Mouse (Mus musculus): ENCODE results near the gene Nudcd3.
"Not testable (repeated sequence)": the region's sequence is repeated elsewhere in the genome, so short reads cannot be mapped to it uniquely, and the experiment has no call there.

The Nudcd3 gene

GRCm38 (mm10) chr11:6120001-6120400, 80.2 kb downstream of the Nudcd3 start:
- DNase-seq: no peak

GRCm38 (mm10) chr11:6119312-6119711, 80.9 kb downstream of the Nudcd3 start:
- peak; percentile 78 for DNase-seq

GRCm38 (mm10) chr11:6117956-6118355, 82.3 kb downstream of the Nudcd3 start:
- DNase-seq: peak; percentile 27

GRCm38 (mm10) chr11:6111734-6112484, 88.3 kb downstream of the Nudcd3 start:
- no peak for DNase-seq

- DNase-seq: peak; percentile 59
Observed at GRCm38 (mm10) chr11:6109990-6110389, 90.2 kb downstream of the Nudcd3 start.

GRCm38 (mm10) chr11:6108296-6108695, 91.9 kb downstream of the Nudcd3 start:
- no peak for DNase-seq

GRCm38 (mm10) chr11:6107722-6108121, 92.5 kb downstream of the Nudcd3 start:
- peak; percentile 38 for DNase-seq

- DNase-seq: no peak
Observed at GRCm38 (mm10) chr11:6104734-6105133, 95.5 kb downstream of the Nudcd3 start.

- DNase-seq: not testable (repeated sequence)
Observed at GRCm38 (mm10) chr11:6096637-6097036, 103.6 kb downstream of the Nudcd3 start.

GRCm38 (mm10) chr11:6086991-6087390, 113.2 kb downstream of the Nudcd3 start:
- DNase-seq: peak; percentile 40

- no peak for DNase-seq
Observed at GRCm38 (mm10) chr11:6078737-6079136, 121.5 kb downstream of the Nudcd3 start.

- peak; percentile 45 for DNase-seq
Observed at GRCm38 (mm10) chr11:6075618-6076066, 124.6 kb downstream of the Nudcd3 start.

GRCm38 (mm10) chr11:6068181-6068957, 131.8 kb downstream of the Nudcd3 start:
- peak; percentile 62 for DNase-seq

- no peak for DNase-seq
Observed at GRCm38 (mm10) chr11:6067160-6067559, 133.1 kb downstream of the Nudcd3 start.

GRCm38 (mm10) chr11:6066176-6066575, 134.0 kb downstream of the Nudcd3 start, which contains the start of gene Camk2b:
Gene Camk2b, minus strand, starts transcription at chr11:6066362.
- peak; percentile 48 for DNase-seq

- peak; percentile 85 for DNase-seq
Observed at GRCm38 (mm10) chr11:6065551-6066121, 134.6 kb downstream of the Nudcd3 start.

GRCm38 (mm10) chr11:6065046-6065521, 135.1 kb downstream of the Nudcd3 start:
- peak; percentile 68 for DNase-seq

GRCm38 (mm10) chr11:6064215-6065045, 135.8 kb downstream of the Nudcd3 start:
- DNase-seq: peak; percentile 62

GRCm38 (mm10) chr11:6063501-6064214, 136.6 kb downstream of the Nudcd3 start:
- DNase-seq: peak; percentile 30

GRCm38 (mm10) chr11:6063065-6063464, 137.2 kb downstream of the Nudcd3 start:
- no peak for DNase-seq

- no peak for DNase-seq
Observed at GRCm38 (mm10) chr11:6062329-6062728, 137.9 kb downstream of the Nudcd3 start.

- no peak for DNase-seq
Observed at GRCm38 (mm10) chr11:6061891-6062290, 138.3 kb downstream of the Nudcd3 start.

Measured in right cerebral cortex, postnatal 25 days (tissue).